Mouse (Mus musculus) cerebellum, postnatal 10 days (tissue): Measurements from ENCODE around the gene Ralgps1.
"Not testable (repeated sequence)": the region's sequence is repeated elsewhere in the genome, so short reads cannot be mapped to it uniquely, and the experiment has no call there.

Experiments
- DNase-seq, 2 experiments: peaks; one replicate each; pipeline ENCODE4 v3.0.0; 2021; ENCODE audit warnings: mixed read lengths in 2 of 2

Ralgps1 gene

GRCm38 (mm10) chr2:33360564-33360963, 10.7 kb downstream of the Ralgps1 start:
- DNase-seq: no peak

GRCm38 (mm10) chr2:33359184-33359583, 12.1 kb downstream of the Ralgps1 start:
- DNase-seq: no peak

GRCm38 (mm10) chr2:33357250-33357838, 13.9 kb downstream of the Ralgps1 start:
- DNase-seq: no peak

- peak; percentile 95 to 97 for DNase-seq
These were observed 15.7 kb downstream of the Ralgps1 start for GRCm38 (mm10) chr2:33355558-33355957.

GRCm38 (mm10) chr2:33353432-33353831, 17.9 kb downstream of the Ralgps1 start:
- DNase-seq: no peak

GRCm38 (mm10) chr2:33351449-33351848, 19.8 kb downstream of the Ralgps1 start:
- no peak for DNase-seq

- DNase-seq: no peak
These were observed 20.4 kb downstream of the Ralgps1 start for GRCm38 (mm10) chr2:33350921-33351320.

- peak; percentile 64 to 66 for DNase-seq
These were observed 21.7 kb downstream of the Ralgps1 start for GRCm38 (mm10) chr2:33349581-33349980.

- DNase-seq: peak; percentile 91 to 93
These were observed 22.2 kb downstream of the Ralgps1 start for GRCm38 (mm10) chr2:33349081-33349480.

GRCm38 (mm10) chr2:33348260-33348659, 23.0 kb downstream of the Ralgps1 start:
- DNase-seq: no peak

GRCm38 (mm10) chr2:33347607-33348006, 23.7 kb downstream of the Ralgps1 start:
- peak; percentile 86 to 91 for DNase-seq

GRCm38 (mm10) chr2:33346749-33347148, 24.5 kb downstream of the Ralgps1 start:
- peak in 1 of 2 experiments; percentile 53 for DNase-seq

- no peak for DNase-seq
These were observed 25.3 kb downstream of the Ralgps1 start for GRCm38 (mm10) chr2:33345956-33346355.

GRCm38 (mm10) chr2:33345475-33345874, 25.8 kb downstream of the Ralgps1 start:
- no peak for DNase-seq

- DNase-seq: no peak
These were observed 27.9 kb downstream of the Ralgps1 start for GRCm38 (mm10) chr2:33343413-33343812.

GRCm38 (mm10) chr2:33342148-33342547, 29.1 kb downstream of the Ralgps1 start:
- DNase-seq: peak in 1 of 2 experiments; percentile 46

- peak; percentile 58 to 70 for DNase-seq
These were observed 35.5 kb downstream of the Ralgps1 start for GRCm38 (mm10) chr2:33335789-33336188.

- no peak for DNase-seq
These were observed 41.7 kb downstream of the Ralgps1 start for GRCm38 (mm10) chr2:33329622-33330021.

- peak; percentile 64 to 68 for DNase-seq
These were observed 42.3 kb downstream of the Ralgps1 start for GRCm38 (mm10) chr2:33328941-33329340.

GRCm38 (mm10) chr2:33325359-33325758, 45.9 kb downstream of the Ralgps1 start:
- DNase-seq: peak; percentile 70 to 73

- no peak for DNase-seq
These were observed 47.3 kb downstream of the Ralgps1 start for GRCm38 (mm10) chr2:33323799-33324595.

GRCm38 (mm10) chr2:33323043-33323625, 48.2 kb downstream of the Ralgps1 start:
- DNase-seq: not testable (repeated sequence)

- DNase-seq: no peak
These were observed 49.6 kb downstream of the Ralgps1 start for GRCm38 (mm10) chr2:33321641-33322040.

- no peak for DNase-seq
These were observed 50.3 kb downstream of the Ralgps1 start for GRCm38 (mm10) chr2:33321031-33321430.
